Mouse (Mus musculus): ENCODE measurements around the gene Cst3.
A peak's percentile ranks its signal among the peaks of the same experiment; 100 is the strongest.

The Cst3 gene

DNA sequence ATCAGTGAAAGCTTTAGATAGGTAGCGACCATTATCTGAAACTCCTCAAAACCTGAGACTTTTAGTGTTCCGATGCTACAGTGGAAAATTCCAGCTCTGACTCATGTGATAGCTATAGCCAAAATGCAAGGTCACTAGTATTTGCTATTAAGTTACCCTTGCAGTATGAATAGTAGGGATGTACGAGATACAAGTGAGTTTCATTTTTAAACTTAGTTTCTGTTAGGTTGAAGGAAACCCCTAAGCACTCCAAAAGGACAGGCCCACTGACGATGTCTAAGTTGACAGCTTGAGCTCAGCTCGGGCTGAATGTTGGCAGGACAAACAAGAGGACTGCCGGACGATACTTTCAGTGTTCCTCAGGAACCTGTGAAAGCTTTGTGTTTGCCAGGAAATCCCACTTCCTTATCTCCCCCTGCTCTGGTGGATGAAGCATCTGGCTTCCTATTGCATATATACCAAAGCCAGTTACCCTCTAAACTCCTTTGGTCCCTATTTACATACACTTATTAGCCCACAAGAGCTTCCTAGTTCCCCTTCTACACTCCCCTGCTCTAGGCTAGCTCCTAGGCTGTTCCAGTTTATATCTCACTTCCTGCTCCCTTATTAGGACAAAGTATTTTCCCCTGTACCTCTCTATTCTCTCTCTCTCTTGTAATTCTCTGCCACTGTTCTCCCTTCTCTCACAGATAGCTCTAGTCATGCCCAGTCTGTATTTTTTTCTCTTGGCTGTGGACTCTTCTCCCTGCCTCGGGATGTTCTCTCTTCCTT is 18.7 kb downstream of the Cst3 start:
- DNase-seq (ENCODE audit: low read depth): no peak

DNA sequence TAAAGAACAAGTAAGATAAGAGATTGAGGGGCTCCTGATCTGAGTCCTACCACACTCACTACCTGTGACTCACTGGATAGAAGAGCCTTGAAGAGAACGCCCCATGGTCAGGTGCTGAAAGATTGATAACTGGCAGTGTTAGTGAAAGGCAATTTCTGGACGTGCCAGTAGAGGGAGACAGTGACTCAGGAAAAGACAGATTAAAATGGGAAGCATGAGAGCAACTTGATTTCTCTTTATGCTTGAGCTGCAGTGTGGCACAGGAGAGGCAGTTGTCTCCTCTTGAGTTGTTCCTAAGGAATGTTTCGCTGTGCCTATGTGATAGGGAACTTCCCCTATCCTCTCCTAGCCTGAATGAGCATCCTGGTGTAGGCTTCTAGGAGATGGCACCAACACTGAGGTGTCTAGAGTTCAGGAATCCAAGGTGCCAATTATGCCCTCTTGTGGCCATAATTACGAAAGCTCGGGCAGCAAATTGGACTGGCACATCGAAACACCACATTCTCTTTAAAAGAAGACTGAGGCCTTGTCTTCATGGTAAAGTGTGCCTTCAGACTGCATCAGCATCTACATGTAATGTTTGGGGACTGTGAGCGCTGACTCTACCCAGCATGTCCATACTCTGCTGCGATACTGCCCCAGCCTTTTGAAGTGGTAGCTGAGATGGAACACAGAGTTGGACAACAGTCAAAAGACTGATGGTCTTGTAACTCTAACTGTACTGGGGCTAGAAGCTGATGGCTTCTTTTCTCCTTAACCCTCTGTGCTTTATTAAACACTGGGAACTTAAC is 24.2 kb downstream of the Cst3 start:
- peak; percentile 63 for DNase-seq (ENCODE audit: low read depth)

DNA sequence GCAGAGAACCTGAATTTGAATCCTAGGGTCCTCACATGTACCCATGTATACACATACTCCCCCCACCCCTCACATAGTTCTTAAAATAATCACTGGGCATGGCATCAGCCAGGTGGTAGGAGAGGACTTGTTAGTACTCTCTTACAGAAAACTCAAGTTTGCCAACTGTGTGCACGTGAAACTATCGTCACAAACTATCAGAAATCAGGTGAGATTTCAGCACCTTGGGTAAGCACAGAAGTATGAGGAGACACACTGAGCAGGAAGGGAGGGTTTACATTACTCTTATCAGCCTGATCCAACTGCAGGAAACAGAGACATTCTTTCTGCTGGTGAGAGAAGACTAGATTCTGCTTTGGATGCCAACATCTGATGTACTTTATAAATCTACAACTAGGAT is 36.3 kb downstream of the Cst3 start:
- DNase-seq (ENCODE audit: low read depth): no peak

DNA sequence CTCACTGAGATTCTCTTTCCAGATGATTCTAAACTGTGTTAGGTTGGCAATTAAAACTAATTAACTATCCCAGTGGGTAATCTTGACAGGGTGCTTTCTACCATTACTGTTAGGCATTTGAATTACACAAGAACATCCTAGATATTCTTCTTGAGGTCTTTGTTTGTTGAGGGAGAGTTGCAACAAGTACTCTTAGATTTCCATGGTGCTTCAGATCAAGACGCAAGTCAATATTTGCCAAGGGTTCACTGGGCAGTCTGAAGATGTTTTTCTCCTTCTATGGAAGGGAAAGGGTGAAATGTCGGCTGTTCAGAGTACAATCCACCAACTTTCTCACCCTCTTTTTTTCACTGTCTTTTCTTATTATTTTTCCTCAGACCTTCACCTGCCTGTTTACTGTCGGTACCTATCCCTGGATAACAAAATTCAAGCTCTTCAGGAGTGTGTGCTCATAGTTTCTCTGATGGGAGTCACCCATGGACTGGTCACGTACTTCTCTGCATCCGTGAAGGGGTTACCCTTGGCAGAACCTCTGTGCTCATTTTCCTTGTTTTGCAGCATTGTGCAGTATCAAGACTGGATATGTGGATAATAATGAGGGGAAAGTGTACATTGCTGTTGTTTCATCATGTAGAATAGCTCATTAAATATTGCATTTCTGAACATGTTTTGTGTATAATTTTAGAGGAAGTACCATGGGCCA is 37.3 kb downstream of the Cst3 start:
- DNase-seq (ENCODE audit: low read depth): no peak

DNA sequence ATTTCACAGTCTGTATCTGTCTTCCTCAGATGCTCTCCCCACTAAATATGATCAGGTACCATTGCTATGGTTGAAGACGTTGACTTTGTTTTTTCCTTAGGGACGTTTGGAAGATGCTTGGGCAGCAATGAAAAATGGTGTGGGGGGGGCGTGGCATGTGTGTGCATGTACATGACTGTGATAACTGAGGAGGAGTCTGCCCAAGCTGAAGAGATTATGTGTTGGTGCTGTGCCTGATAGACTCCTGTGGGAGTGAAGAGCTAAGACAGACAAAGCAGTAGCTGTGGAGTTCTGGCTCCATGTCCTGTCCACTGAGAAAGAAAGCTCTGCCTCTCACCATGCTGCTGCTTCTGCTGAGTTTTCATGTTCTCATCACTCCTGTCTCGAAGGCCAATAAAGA is 40.6 kb downstream of the Cst3 start, which contains the start of gene Cst9:
Gene Cst9 (plus strand): TSS at position 236 of the 400 bp plus-strand sequence.
- no peak for DNase-seq (ENCODE audit: low read depth)

DNA sequence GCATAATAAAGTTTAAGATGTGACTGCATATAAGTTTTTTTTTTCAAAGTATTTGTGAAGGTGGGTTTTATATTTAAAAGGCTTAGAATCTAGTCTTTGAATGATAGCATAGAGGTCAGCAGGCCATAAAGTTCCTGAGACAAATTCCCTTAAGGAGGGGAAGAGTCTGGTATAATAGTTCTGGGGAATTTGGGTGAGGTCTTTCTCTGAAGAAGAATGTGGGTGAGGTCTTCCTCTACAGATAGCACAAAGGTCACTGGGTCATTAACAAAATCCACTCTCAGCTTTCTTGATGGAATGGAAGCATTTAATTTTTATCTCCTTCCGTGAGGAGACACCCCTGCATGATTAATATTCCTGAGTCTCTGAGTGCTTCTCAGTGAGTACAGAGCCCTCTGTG is 49.5 kb downstream of the Cst3 start:
- DNase-seq (ENCODE audit: low read depth): no peak

Data from c-Kit-positive CD71-negative TER-119-negative erythroid progenitor cells, embryonic 14.5 days (primary cell).